Mouse (Mus musculus): ENCODE results near the gene Tap2. TPM values are rescaled to one million over a fixed set of nuclear protein-coding genes. Genes with fewer than 3 reads are reported as not detected.
A peak's percentile ranks its signal among the peaks of the same experiment; 100 is the strongest.

Gene Tap2
- polyA plus RNA-seq, 1 experiment from 2014 or later = 0.55 TPM

DNA sequence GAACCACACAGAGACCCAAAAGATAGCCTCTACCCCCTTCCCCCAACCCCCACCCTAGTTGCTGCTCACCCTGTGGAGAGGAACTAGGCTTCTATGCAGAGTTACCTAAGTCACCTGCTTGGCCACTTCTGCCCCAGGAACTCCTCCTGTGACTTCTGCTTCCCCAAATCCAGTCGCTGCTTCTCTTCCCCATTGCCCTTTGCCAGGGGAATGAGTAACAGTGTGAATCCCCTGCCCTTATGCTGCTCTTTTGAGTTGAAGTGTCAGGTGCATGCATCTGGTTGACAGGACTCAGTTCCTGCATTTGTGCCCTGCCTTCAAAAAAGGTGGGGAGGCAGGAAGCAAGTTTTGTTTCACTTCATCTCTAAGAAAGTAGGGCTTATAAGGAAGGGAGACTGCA is 29.3 kb upstream of the Tap2 start:
- Histone ChIP-seq H3K36me3 (ENCODE audit: control insufficient read depth, insufficient read depth, low read length) (no peaks in the 10 kb centered on the region), H3K27me3 (ENCODE audit: control insufficient read depth, insufficient read depth, low read length) (peaks cover 2% of the 10 kb centered on the region; the same call in 1 of the 2 replicates), H3K9ac (ENCODE audit: low read length) (no peak overlapping the region), H3K4me1 (ENCODE audit: control insufficient read depth, insufficient read depth, low read length) (no peaks in the 10 kb centered on the region), H3K9me3 (ENCODE audit: control insufficient read depth, low read length) (no peaks in the 10 kb centered on the region), H3K4me3 (ENCODE audit: low read depth, low read length) (no peak overlapping the region), H3K27ac (replicated peaks; ENCODE audit: low read depth, low read length) (no peak overlapping the region), H3K4me2 (ENCODE audit: low read depth, severe bottlenecking) (no peak overlapping the region)
- DNase-seq (ENCODE audit: low spot score) = no peak
- 79% methylated on average over 1 of the region's 1 CpGs for WGBS
- no peak for ATAC-seq (ENCODE audit: insufficient number of reproducible peaks, low FRiP score, low TSS enrichment, low read depth)

DNA sequence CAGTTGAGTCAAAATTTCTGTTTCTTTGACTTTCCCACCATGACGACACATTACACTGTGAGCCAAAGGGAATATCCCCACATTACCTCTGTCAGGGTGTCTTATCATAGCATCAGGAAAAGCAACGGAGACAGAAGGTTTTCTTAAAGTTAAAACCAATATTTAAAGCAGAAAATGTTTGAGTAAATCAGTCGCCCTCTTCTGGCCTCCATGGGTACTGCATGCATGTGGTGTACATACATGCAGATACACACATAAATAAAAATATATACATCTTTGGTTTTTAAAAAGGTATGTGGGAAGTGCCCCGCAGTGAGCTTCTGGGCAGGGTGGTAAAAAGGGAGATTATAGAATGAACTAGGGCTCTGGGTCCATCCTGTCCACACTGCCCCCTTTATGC is 26.1 kb upstream of the Tap2 start:
- 70% methylated on average over 4 of the region's 4 CpGs for WGBS
- Histone ChIP-seq H3K9me3 (ENCODE audit: control insufficient read depth, low read length) (no peaks in the 10 kb centered on the region), H3K4me2 (ENCODE audit: low read depth, severe bottlenecking) (no peak overlapping the region), H3K27me3 (ENCODE audit: control insufficient read depth, insufficient read depth, low read length) (no peaks in the 10 kb centered on the region), H3K36me3 (ENCODE audit: control insufficient read depth, insufficient read depth, low read length) (no peaks in the 10 kb centered on the region), H3K27ac (replicated peaks; ENCODE audit: low read depth, low read length) (no peak overlapping the region), H3K9ac (ENCODE audit: low read length) (no peak overlapping the region), H3K4me3 (ENCODE audit: low read depth, low read length) (no peak overlapping the region), H3K4me1 (ENCODE audit: control insufficient read depth, insufficient read depth, low read length) (no peaks in the 10 kb centered on the region)
- DNase-seq (ENCODE audit: low spot score) = no peak
- no peak for ATAC-seq (ENCODE audit: insufficient number of reproducible peaks, low FRiP score, low TSS enrichment, low read depth)

DNA sequence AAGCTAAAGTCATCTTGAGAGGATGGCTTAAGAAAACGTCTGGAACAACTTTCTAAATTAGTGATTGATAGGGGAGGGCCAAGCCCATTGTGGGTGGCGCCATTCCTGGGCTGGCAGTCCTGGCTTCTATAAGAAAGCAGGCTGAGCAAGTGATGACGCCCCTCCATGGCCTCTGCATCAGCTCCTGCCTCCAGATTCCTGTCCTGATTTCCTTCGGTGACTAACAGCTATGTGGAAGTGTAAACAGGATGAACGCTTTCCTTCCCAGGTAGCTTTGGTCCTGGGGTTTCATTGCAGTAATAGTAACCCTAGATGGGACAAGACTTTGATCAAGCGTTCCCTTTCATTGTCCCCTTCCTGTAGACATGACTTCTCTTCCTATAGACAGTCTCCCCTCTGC is 24.3 kb upstream of the Tap2 start:
- H3K9me3 ChIP-seq (ENCODE audit: control insufficient read depth, low read length) = no peaks in the 10 kb centered on the region
- no peak overlapping the region for H3K9ac ChIP-seq (ENCODE audit: low read length)
- no peak overlapping the region for H3K4me2 ChIP-seq (ENCODE audit: low read depth, severe bottlenecking)
- H3K27ac ChIP-seq (replicated peaks; ENCODE audit: low read depth, low read length) = no peak overlapping the region
- DNase-seq (ENCODE audit: low spot score) (no peak), ATAC-seq (ENCODE audit: insufficient number of reproducible peaks, low FRiP score, low TSS enrichment, low read depth) (no peak)
- H3K27me3 ChIP-seq (ENCODE audit: control insufficient read depth, insufficient read depth, low read length) = 0 out of 2 replicates have a peak, but pooled peaks cover 3% of the 10 kb centered on the region
- no peak overlapping the region for H3K4me3 ChIP-seq (ENCODE audit: low read depth, low read length)
- H3K36me3 ChIP-seq (ENCODE audit: control insufficient read depth, insufficient read depth, low read length) = no peaks in the 10 kb centered on the region
- no peaks in the 10 kb centered on the region for H3K4me1 ChIP-seq (ENCODE audit: control insufficient read depth, insufficient read depth, low read length)
- WGBS = 64% methylated on average over 6 of the region's 6 CpGs

DNA sequence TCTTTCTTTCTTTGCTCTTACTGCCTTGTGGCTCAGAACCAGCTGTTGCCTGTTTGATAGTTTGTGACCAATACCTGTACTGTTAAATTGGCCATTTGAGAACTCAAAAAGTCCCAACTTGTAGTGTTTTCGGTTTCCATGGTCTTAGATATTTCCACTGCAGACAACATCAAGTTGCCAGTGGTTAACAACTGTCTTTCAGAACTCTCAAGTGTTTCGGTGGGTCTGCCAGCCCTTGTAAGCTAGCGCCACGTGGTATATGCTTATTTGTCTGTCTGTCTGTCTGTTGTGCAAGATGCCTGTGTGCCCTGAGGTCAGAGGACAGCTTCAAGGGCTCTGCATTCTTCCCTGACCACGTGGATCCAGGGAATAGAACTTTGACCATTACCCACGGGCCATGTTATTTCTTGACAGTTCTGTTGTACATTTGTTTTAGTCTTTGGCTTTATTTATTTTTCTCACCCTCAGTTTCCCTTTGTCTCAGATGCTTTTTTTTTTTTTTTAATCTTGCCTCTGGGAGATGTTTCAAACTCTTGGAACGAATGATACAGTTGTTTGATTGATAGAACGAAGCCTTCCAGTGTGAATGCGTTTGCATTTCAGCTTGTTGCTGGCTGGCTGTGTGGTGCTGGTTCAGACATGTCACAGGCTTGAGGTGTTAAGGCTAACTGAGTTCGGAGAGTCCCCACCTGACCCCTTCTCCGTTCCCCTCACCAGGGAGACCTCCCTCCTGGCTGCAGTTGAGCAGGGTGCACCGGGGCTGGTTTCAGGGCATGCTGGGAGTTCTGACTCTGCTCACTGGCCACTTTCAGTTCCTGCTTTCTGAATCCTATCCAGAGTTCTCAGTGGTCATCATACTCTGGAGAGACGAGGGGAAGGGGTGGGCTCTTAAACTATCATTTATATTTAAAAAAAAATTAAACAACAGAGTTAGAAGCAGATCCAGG is 23.1 kb upstream of the Tap2 start:
- Histone ChIP-seq H3K27me3 (ENCODE audit: control insufficient read depth, insufficient read depth, low read length) (peaks cover 3% of the 10 kb centered on the region; the same call in 1 of the 2 replicates), H3K4me2 (ENCODE audit: low read depth, severe bottlenecking) (no peak overlapping the region), H3K9ac (ENCODE audit: low read length) (no peak overlapping the region), H3K27ac (replicated peaks; ENCODE audit: low read depth, low read length) (no peak overlapping the region), H3K4me1 (ENCODE audit: control insufficient read depth, insufficient read depth, low read length) (no peaks in the 10 kb centered on the region), H3K9me3 (ENCODE audit: control insufficient read depth, low read length) (no peaks in the 10 kb centered on the region), H3K36me3 (ENCODE audit: control insufficient read depth, insufficient read depth, low read length) (no peaks in the 10 kb centered on the region), H3K4me3 (ENCODE audit: low read depth, low read length) (no peak overlapping the region)
- DNase-seq (ENCODE audit: low spot score) = no peak
- WGBS = 73% methylated on average over 13 of the region's 13 CpGs
- no peak for ATAC-seq (ENCODE audit: insufficient number of reproducible peaks, low FRiP score, low TSS enrichment, low read depth)

DNA sequence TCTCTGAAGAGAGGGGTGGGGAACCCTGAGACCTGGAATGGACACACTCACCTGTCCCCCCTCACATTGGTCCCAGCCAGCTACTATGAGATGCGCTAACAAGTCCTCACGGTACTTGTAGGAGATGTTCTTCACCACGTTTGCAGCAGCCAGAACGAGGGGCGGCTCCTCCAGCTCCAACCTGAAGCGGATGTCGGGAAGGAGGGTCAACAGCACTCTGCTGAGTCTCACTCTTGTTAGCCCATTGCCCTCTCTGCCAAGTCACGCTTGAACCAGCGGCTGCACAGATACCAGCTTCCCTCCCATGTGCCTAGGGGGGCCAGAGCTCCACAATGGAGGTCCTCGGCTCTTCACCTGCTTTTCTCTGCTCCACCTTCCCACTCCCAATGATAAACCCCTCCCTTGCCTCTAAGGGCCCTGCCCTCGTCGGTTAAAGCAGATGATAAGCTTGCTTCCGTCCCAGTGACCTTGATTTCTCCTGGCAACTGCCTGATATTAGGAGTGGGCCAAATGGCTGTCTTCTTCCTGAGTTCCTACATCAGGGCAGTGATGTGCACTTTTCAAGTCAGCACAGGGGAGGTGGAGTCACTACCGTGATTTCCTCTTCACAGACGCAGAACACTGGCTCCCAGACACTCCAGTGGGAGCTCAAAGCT is 19.6 kb upstream of the Tap2 start:
- ATAC-seq (ENCODE audit: insufficient number of reproducible peaks, low FRiP score, low TSS enrichment, low read depth) (no peak), DNase-seq (ENCODE audit: low spot score) (no peak)
- no peak overlapping the region for H3K4me2 ChIP-seq (ENCODE audit: low read depth, severe bottlenecking)
- peaks cover 27% of the 10 kb centered on the region for H3K27me3 ChIP-seq (ENCODE audit: control insufficient read depth, insufficient read depth, low read length)
- H3K36me3 ChIP-seq (ENCODE audit: control insufficient read depth, insufficient read depth, low read length) = no peaks in the 10 kb centered on the region
- no peak overlapping the region for H3K9ac ChIP-seq (ENCODE audit: low read length)
- no peaks in the 10 kb centered on the region for H3K9me3 ChIP-seq (ENCODE audit: control insufficient read depth, low read length)
- H3K4me1 ChIP-seq (ENCODE audit: control insufficient read depth, insufficient read depth, low read length) = 0 out of 2 replicates have a peak, but pooled peaks cover 7% of the 10 kb centered on the region
- no peak overlapping the region for H3K27ac ChIP-seq (replicated peaks; ENCODE audit: low read depth, low read length)
- 78% methylated on average over 15 of the region's 15 CpGs for WGBS
- no peak overlapping the region for H3K4me3 ChIP-seq (ENCODE audit: low read depth, low read length)

DNA sequence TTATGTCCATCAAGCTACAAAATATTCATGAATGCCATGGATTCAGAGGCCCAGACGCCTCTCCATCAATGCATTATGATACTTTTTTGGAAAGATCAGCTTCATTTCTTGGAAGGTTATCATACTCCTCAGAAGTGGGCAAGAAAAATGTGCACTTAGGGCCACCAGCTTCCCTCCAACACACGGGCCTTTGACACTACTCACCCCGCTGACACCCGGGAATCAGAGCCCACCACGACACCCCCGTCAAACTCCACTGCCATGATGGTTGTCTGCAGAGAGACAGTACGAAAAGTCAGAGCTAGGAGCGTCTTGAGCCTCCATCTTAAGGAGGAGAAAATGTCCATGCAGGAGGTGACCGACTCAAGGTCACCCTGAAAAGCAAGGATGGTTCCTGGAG is 17.8 kb upstream of the Tap2 start:
- Histone ChIP-seq H3K27ac (replicated peaks; ENCODE audit: low read depth, low read length) (no peak overlapping the region), H3K4me2 (ENCODE audit: low read depth, severe bottlenecking) (no peak overlapping the region), H3K4me3 (ENCODE audit: low read depth, low read length) (no peak overlapping the region), H3K9me3 (ENCODE audit: control insufficient read depth, low read length) (no peaks in the 10 kb centered on the region), H3K36me3 (ENCODE audit: control insufficient read depth, insufficient read depth, low read length) (no peaks in the 10 kb centered on the region), H3K27me3 (ENCODE audit: control insufficient read depth, insufficient read depth, low read length) (peaks cover 31% of the 10 kb centered on the region), H3K4me1 (ENCODE audit: control insufficient read depth, insufficient read depth, low read length) (0 out of 2 replicates have a peak, but pooled peaks cover 7% of the 10 kb centered on the region), H3K9ac (ENCODE audit: low read length) (no peak overlapping the region)
- no peak for DNase-seq (ENCODE audit: low spot score)
- no peak for ATAC-seq (ENCODE audit: insufficient number of reproducible peaks, low FRiP score, low TSS enrichment, low read depth)
- 88% methylated on average over 9 of the region's 9 CpGs for WGBS

DNA sequence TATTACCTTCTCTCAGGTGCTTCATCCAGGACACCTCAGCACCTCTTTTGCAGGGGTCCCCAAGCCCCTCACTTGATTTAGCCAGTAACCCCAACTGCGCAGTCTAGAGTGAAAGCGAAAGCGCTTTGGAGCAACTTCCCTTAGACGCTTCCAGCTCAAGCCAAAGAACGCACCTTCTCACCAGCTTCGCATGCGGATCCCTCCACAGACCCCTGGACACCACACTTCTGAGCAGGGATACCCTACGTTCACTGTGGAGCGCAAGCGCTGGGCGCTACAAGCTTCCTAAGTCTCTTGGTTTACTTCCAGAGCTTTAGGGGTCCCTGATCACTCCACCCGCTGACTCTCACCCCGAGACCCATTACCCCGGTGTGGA is 16.5 kb upstream of the Tap2 start:
- peak overlapping the region; percentile 47 for H3K4me3 ChIP-seq (ENCODE audit: low read depth, low read length)
- no peaks in the 10 kb centered on the region for H3K9me3 ChIP-seq (ENCODE audit: control insufficient read depth, low read length)
- no peak overlapping the region for H3K9ac ChIP-seq (ENCODE audit: low read length)
- H3K27me3 ChIP-seq (ENCODE audit: control insufficient read depth, insufficient read depth, low read length) = peaks cover 36% of the 10 kb centered on the region
- H3K4me1 ChIP-seq (ENCODE audit: control insufficient read depth, insufficient read depth, low read length) = 0 out of 2 replicates have a peak, but pooled peaks cover 7% of the 10 kb centered on the region
- H3K36me3 ChIP-seq (ENCODE audit: control insufficient read depth, insufficient read depth, low read length) = no peaks in the 10 kb centered on the region
- WGBS = 3% methylated on average over 14 of the region's 14 CpGs
- DNase-seq (ENCODE audit: low spot score) (no peak), ATAC-seq (ENCODE audit: insufficient number of reproducible peaks, low FRiP score, low TSS enrichment, low read depth) (no peak; the same call in 1 of the 2 replicates)
- peak overlapping the region; percentile 77 for H3K4me2 ChIP-seq (ENCODE audit: low read depth, severe bottlenecking)
- H3K27ac ChIP-seq (replicated peaks; ENCODE audit: low read depth, low read length) = no peak overlapping the region

DNA sequence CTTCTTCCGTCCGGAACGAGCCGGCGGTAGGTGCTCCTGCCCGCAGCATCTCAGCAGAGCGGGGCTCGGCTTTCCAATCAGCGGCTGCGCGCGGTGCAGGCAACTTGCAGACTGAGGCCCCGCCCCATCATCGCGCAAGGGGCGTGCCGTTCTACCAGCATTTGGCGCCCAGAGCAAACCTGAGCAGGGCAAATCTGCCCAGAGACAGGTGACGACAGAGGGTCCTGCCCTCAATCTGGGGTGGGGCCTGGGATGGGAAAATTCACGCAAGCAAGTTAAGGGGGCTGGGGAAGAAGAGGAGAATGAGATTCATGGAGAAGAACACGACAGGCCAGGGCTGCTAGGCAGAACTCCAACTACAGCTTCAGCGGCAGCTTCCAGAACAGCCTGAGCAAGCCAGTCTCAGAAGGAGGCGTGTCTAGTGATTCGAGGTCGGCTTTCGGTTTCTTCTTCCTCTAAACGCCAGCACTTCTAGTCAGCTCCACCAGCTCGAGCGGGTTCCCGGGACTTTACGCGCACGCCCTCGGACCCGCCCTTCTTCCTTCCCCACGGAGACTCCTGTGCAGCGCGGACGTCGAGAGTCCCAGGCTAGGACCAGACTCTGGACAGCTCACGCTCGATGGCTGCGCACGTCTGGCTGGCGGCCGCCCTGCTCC is 15.9 kb upstream of the Tap2 start, which contains the start of the genes Tap1 and Psmb9:
Gene Tap1, plus strand, starts transcription at position 293 of the 656 bp plus-strand sequence.
Gene Psmb9, minus strand, starts transcription at position 504 of the 656 bp plus-strand sequence.
- H3K27me3 ChIP-seq (ENCODE audit: control insufficient read depth, insufficient read depth, low read length) = peaks cover 37% of the 10 kb centered on the region
- H3K4me3 ChIP-seq (ENCODE audit: low read depth, low read length) = peak within 1 kb of the TSS; percentile 47
- H3K4me1 ChIP-seq (ENCODE audit: control insufficient read depth, insufficient read depth, low read length) = 0 out of 2 replicates have a peak, but pooled peaks cover 7% of the 10 kb centered on the region
- peak within 1 kb of the TSS; percentile 77 for H3K4me2 ChIP-seq (ENCODE audit: low read depth, severe bottlenecking)
- no peak within 1 kb of the TSS for H3K27ac ChIP-seq (replicated peaks; ENCODE audit: low read depth, low read length)
- ATAC-seq (ENCODE audit: insufficient number of reproducible peaks, low FRiP score, low TSS enrichment, low read depth) (peak; percentile 92), DNase-seq (ENCODE audit: low spot score) (peak; percentile 99)
- under 1% methylated on average over 43 of the region's 46 CpGs for WGBS
- no peaks in the 10 kb centered on the region for H3K9me3 ChIP-seq (ENCODE audit: control insufficient read depth, low read length)
- H3K9ac ChIP-seq (ENCODE audit: low read length) = peak within 1 kb of the TSS; percentile 24
- no peaks in the 10 kb centered on the region for H3K36me3 ChIP-seq (ENCODE audit: control insufficient read depth, insufficient read depth, low read length)

Data from limb, embryonic 11.5 days (tissue).